Mouse (Mus musculus): ENCODE measurements at regions not wholly inside any gene's neighbourhood (a gene's known extent, or its start where the extent isn't known, plus 50 kb on each side); places are given as distances from the start of the nearest gene placed in this dataset.
A peak's percentile ranks its signal among the peaks of the same experiment; 100 is the strongest.

- Histone ChIP-seq H3K9ac (ENCODE audit: low read depth, low read length) (no peak overlapping the region), H3K27me3 (ENCODE audit: control insufficient read depth, insufficient read depth, low read length) (no peaks in the 10 kb centered on the region), H3K9me3 (ENCODE audit: control insufficient read depth, low read length) (no peaks in the 10 kb centered on the region), H3K27ac (ENCODE audit: low read depth, low read length) (no peak overlapping the region), H3K4me1 (ENCODE audit: control insufficient read depth, insufficient read depth, low read length) (0 out of 2 replicates have a peak, but pooled peaks cover 3% of the 10 kb centered on the region), H3K4me3 (ENCODE audit: low read length) (no peak overlapping the region), H3K36me3 (ENCODE audit: control insufficient read depth, insufficient read depth, low read length) (no peaks in the 10 kb centered on the region), H3K4me2 (replicated peaks; ENCODE audit: low read depth, low read length) (no peak overlapping the region)
- WGBS: 76% methylated on average over 3 of the region's 3 CpGs
- ATAC-seq (ENCODE audit: low FRiP score, low TSS enrichment): no peak
These were observed 145.0 kb upstream of the Lef1 start for GRCm38 (mm10) chr3:130965275-130965674.

- Histone ChIP-seq H3K4me3 (ENCODE audit: low read length) (no peak overlapping the region; the same call in 1 of the 2 replicates), H3K36me3 (ENCODE audit: control insufficient read depth, insufficient read depth, low read length) (no peaks in the 10 kb centered on the region), H3K9me3 (ENCODE audit: control insufficient read depth, low read length) (no peaks in the 10 kb centered on the region), H3K27me3 (ENCODE audit: control insufficient read depth, insufficient read depth, low read length) (no peaks in the 10 kb centered on the region), H3K4me1 (ENCODE audit: control insufficient read depth, insufficient read depth, low read length) (0 out of 2 replicates have a peak, but pooled peaks cover 3% of the 10 kb centered on the region), H3K4me2 (replicated peaks; ENCODE audit: low read depth, low read length) (no peak overlapping the region; the same call in 1 of the 2 replicates), H3K27ac (ENCODE audit: low read depth, low read length) (no peak overlapping the region), H3K9ac (ENCODE audit: low read depth, low read length) (no peak overlapping the region)
- WGBS: 83% methylated on average over 6 of the region's 6 CpGs
- no peak for ATAC-seq (ENCODE audit: low FRiP score, low TSS enrichment)
These were observed 146.2 kb upstream of the Lef1 start for GRCm38 (mm10) chr3:130964088-130964487.

GRCm38 (mm10) chr3:130963625-130964024, 146.6 kb upstream of the Lef1 start:
- Histone ChIP-seq H3K4me1 (ENCODE audit: control insufficient read depth, insufficient read depth, low read length) (0 out of 2 replicates have a peak, but pooled peaks cover 3% of the 10 kb centered on the region), H3K4me2 (replicated peaks; ENCODE audit: low read depth, low read length) (peak overlapping the region; percentile 30), H3K9me3 (ENCODE audit: control insufficient read depth, low read length) (no peaks in the 10 kb centered on the region), H3K27me3 (ENCODE audit: control insufficient read depth, insufficient read depth, low read length) (no peaks in the 10 kb centered on the region), H3K4me3 (ENCODE audit: low read length) (peak overlapping the region; percentile 4; the same call in 1 of the 2 replicates), H3K9ac (ENCODE audit: low read depth, low read length) (no peak overlapping the region), H3K36me3 (ENCODE audit: control insufficient read depth, insufficient read depth, low read length) (no peaks in the 10 kb centered on the region), H3K27ac (ENCODE audit: low read depth, low read length) (no peak overlapping the region)
- no peak for ATAC-seq (ENCODE audit: low FRiP score, low TSS enrichment)
- 24% methylated on average over 11 of the region's 11 CpGs for WGBS

- Histone ChIP-seq H3K9me3 (ENCODE audit: control insufficient read depth, low read length) (no peaks in the 10 kb centered on the region), H3K36me3 (ENCODE audit: control insufficient read depth, insufficient read depth, low read length) (no peaks in the 10 kb centered on the region), H3K27me3 (ENCODE audit: control insufficient read depth, insufficient read depth, low read length) (no peaks in the 10 kb centered on the region), H3K4me3 (ENCODE audit: low read length) (no peak overlapping the region), H3K4me1 (ENCODE audit: control insufficient read depth, insufficient read depth, low read length) (0 out of 2 replicates have a peak, but pooled peaks cover 3% of the 10 kb centered on the region), H3K9ac (ENCODE audit: low read depth, low read length) (no peak overlapping the region), H3K4me2 (replicated peaks; ENCODE audit: low read depth, low read length) (no peak overlapping the region), H3K27ac (ENCODE audit: low read depth, low read length) (no peak overlapping the region)
- no peak for ATAC-seq (ENCODE audit: low FRiP score, low TSS enrichment)
- 65% methylated on average over 12 of the region's 12 CpGs for WGBS
These were observed 147.4 kb upstream of the Lef1 start for GRCm38 (mm10) chr3:130962701-130963472.

- 0 out of 2 replicates have a peak, but pooled peaks cover 3% of the 10 kb centered on the region for H3K4me1 ChIP-seq (ENCODE audit: control insufficient read depth, insufficient read depth, low read length)
- 26% methylated on average over 14 of the region's 14 CpGs for WGBS
- H3K27me3 ChIP-seq (ENCODE audit: control insufficient read depth, insufficient read depth, low read length): no peaks in the 10 kb centered on the region
- no peak for ATAC-seq (ENCODE audit: low FRiP score, low TSS enrichment)
- H3K9ac ChIP-seq (ENCODE audit: low read depth, low read length): no peak overlapping the region
- no peaks in the 10 kb centered on the region for H3K36me3 ChIP-seq (ENCODE audit: control insufficient read depth, insufficient read depth, low read length)
- H3K4me3 ChIP-seq (ENCODE audit: low read length): no peak overlapping the region
- no peak overlapping the region for H3K27ac ChIP-seq (ENCODE audit: low read depth, low read length)
- no peaks in the 10 kb centered on the region for H3K9me3 ChIP-seq (ENCODE audit: control insufficient read depth, low read length)
- H3K4me2 ChIP-seq (replicated peaks; ENCODE audit: low read depth, low read length): no peak overlapping the region
These were observed 148.1 kb upstream of the Lef1 start for GRCm38 (mm10) chr3:130962151-130962633.

GRCm38 (mm10) chr3:130961704-130962103, 148.6 kb upstream of the Lef1 start:
- 54% methylated on average over 6 of the region's 6 CpGs for WGBS
- Histone ChIP-seq H3K4me2 (replicated peaks; ENCODE audit: low read depth, low read length) (no peak overlapping the region), H3K27me3 (ENCODE audit: control insufficient read depth, insufficient read depth, low read length) (no peaks in the 10 kb centered on the region)

GRCm38 (mm10) chr3:130955958-130956357, 154.3 kb upstream of the Lef1 start:
- WGBS: 77% methylated on average over 4 of the region's 4 CpGs
- peaks cover 7% of the 10 kb centered on the region; the same call in 1 of the 2 replicates for H3K9me3 ChIP-seq (ENCODE audit: control insufficient read depth, low read length)
- ATAC-seq (ENCODE audit: low FRiP score, low TSS enrichment): no peak
- H3K4me2 ChIP-seq (replicated peaks; ENCODE audit: low read depth, low read length): no peak overlapping the region
- no peaks in the 10 kb centered on the region for H3K27me3 ChIP-seq (ENCODE audit: control insufficient read depth, insufficient read depth, low read length)
- H3K36me3 ChIP-seq (ENCODE audit: control insufficient read depth, insufficient read depth, low read length): no peaks in the 10 kb centered on the region
- no peaks in the 10 kb centered on the region for H3K4me1 ChIP-seq (ENCODE audit: control insufficient read depth, insufficient read depth, low read length)
- no peak overlapping the region for H3K9ac ChIP-seq (ENCODE audit: low read depth, low read length)
- no peak overlapping the region for H3K27ac ChIP-seq (ENCODE audit: low read depth, low read length)
- no peak overlapping the region for H3K4me3 ChIP-seq (ENCODE audit: low read length)

More at GRCm38 (mm10) chr3:130961704-130962103, 148.6 kb upstream of the Lef1 start:
- H3K9me3 ChIP-seq (ENCODE audit: control insufficient read depth, low read length): no peaks in the 10 kb centered on the region
- H3K4me1 ChIP-seq (ENCODE audit: control insufficient read depth, insufficient read depth, low read length): 0 out of 2 replicates have a peak, but pooled peaks cover 3% of the 10 kb centered on the region
- no peaks in the 10 kb centered on the region for H3K36me3 ChIP-seq (ENCODE audit: control insufficient read depth, insufficient read depth, low read length)
- H3K4me3 ChIP-seq (ENCODE audit: low read length): no peak overlapping the region
- no peak overlapping the region for H3K27ac ChIP-seq (ENCODE audit: low read depth, low read length)
- no peak overlapping the region for H3K9ac ChIP-seq (ENCODE audit: low read depth, low read length)
- ATAC-seq (ENCODE audit: low FRiP score, low TSS enrichment): no peak

- Histone ChIP-seq H3K27me3 (ENCODE audit: control insufficient read depth, insufficient read depth, low read length) (no peaks in the 10 kb centered on the region), H3K4me2 (replicated peaks; ENCODE audit: low read depth, low read length) (no peak overlapping the region), H3K9me3 (ENCODE audit: control insufficient read depth, low read length) (peaks cover 7% of the 10 kb centered on the region; the same call in 1 of the 2 replicates), H3K4me1 (ENCODE audit: control insufficient read depth, insufficient read depth, low read length) (peaks cover 5% of the 10 kb centered on the region; the same call in 1 of the 2 replicates), H3K4me3 (ENCODE audit: low read length) (no peak overlapping the region), H3K9ac (ENCODE audit: low read depth, low read length) (no peak overlapping the region), H3K27ac (ENCODE audit: low read depth, low read length) (no peak overlapping the region), H3K36me3 (ENCODE audit: control insufficient read depth, insufficient read depth, low read length) (no peaks in the 10 kb centered on the region)
- WGBS: 83% methylated on average over 2 of the region's 2 CpGs
- ATAC-seq (ENCODE audit: low FRiP score, low TSS enrichment): no peak
These were observed 158.9 kb upstream of the Lef1 start for GRCm38 (mm10) chr3:130951381-130951780.

- Histone ChIP-seq H3K27ac (ENCODE audit: low read depth, low read length) (no peak overlapping the region), H3K27me3 (ENCODE audit: control insufficient read depth, insufficient read depth, low read length) (no peaks in the 10 kb centered on the region), H3K9ac (ENCODE audit: low read depth, low read length) (no peak overlapping the region), H3K4me3 (ENCODE audit: low read length) (no peak overlapping the region), H3K4me2 (replicated peaks; ENCODE audit: low read depth, low read length) (no peak overlapping the region), H3K9me3 (ENCODE audit: control insufficient read depth, low read length) (peaks cover 7% of the 10 kb centered on the region; the same call in 1 of the 2 replicates), H3K4me1 (ENCODE audit: control insufficient read depth, insufficient read depth, low read length) (peaks cover 7% of the 10 kb centered on the region; the same call in 1 of the 2 replicates), H3K36me3 (ENCODE audit: control insufficient read depth, insufficient read depth, low read length) (no peaks in the 10 kb centered on the region)
- ATAC-seq (ENCODE audit: low FRiP score, low TSS enrichment): no peak
- 79% methylated on average over 6 of the region's 6 CpGs for WGBS
These were observed 159.4 kb upstream of the Lef1 start for GRCm38 (mm10) chr3:130950872-130951271.

All from kidney, embryonic 14.5 days (tissue).